Mouse (Mus musculus) spleen, adult 18-20 months (tissue): Measurements from ENCODE around the gene Cpa1.

Source experiments
- DNase-seq, 2 experiments: peaks; one replicate each; pipeline ENCODE4 v3.0.0; 2022; ENCODE audit warnings: mixed read lengths in 2 of 2

Gene Cpa1

DNA sequence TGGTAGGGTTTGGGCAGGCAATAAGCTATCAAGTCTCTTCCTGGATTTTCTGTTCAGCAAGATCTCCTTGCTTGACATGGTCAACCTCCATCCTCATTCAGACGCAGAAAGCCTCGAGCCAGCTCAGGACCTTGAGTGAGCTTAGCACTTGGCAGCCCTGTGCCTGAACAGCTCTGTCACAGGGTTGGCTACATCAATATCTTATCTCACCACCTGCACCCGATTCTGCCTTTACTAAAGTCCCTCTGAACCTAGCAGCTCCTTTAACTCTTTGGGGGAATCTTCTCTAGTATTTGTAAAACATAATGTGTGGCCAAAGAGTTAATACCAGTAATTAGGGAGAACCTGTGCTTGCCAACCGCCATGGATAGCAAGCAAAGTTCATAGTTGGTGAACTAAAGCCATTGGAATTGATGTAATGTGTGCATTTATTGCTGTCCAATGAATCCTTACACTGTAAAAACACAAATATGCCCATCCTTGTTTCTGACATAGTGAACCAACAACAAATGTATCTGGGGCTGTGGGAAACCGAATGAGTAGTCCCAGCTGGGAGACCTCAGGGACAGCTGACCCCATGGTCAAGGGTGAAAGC lies at the start of gene Cpa1:
Cpa1 (plus strand) TSS at position 545 of the 595 bp plus-strand sequence.
- DNase-seq = no peak

DNA sequence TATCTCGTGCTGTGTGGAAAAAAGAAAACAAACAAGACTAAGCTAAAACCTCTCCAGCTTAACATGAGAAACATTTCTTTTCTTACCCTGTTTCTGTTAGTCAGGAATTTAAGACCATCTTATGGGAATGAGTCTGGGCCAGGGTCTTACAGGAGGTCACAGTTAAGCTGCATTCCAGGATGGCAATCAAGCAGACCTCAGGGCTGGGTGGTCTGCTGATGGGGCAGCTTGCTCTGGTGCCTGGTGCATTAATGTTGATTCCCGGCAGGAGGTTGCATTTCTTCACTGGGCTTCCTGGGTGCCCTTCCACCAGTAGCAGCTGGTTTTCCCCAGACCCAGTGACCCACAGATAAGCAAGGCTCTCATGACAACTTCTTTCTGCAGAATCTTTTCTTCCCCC lies 49.2 kb upstream of the Cpa1 start:
- no peak for DNase-seq

DNA sequence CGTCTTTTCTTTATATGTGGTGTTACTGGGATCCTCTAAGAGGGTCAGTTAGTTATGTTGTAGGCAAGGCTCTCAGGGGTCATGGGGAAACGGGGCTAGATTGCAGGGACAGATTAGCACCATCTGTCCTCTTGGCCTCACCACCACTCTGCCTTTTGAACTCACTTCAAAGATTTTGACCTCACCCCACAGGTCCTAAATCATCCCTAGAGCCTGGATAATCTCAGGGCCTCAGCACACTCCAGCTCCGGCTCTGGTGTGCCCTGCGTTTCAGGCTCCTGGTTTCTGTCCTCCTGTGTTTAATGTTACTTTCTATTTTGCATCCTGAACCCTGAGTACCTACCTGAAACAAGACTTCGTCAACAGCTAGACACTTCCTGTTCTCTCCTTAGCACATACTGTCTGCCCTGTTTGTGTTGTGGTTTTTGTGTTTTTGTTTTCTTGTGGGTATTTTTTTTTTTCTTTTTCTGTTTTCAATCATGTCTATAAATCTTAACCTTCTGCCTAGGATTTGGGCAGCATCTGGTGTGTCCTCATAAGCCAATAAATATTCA lies 47.1 kb upstream of the Cpa1 start:
- no peak for DNase-seq

DNA sequence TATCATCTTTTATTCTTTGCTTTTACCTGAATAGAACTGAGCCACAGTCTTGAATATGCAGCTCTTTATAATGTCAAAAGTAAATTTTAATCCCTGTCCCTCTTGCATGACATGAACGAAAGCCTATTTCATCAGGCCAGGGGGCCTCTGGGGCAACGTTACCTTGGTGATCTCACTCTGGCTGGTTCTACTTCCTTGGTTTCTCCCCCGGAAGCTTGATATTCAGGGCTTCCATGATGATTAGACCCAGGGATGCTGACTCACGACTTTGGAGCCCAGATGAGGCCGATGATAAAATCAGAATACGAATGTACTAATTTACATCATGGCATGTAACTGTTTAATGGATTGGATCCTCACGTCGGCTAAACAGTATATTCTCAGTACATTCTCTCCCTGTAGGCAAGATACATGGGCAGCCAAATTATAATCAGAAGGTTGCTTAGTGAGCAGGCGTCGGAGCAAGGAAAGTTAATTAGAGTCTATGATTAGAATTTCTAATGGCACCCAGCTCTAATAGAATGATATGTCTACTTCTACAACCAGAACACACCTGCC lies 46.5 kb upstream of the Cpa1 start:
- no peak for DNase-seq

DNA sequence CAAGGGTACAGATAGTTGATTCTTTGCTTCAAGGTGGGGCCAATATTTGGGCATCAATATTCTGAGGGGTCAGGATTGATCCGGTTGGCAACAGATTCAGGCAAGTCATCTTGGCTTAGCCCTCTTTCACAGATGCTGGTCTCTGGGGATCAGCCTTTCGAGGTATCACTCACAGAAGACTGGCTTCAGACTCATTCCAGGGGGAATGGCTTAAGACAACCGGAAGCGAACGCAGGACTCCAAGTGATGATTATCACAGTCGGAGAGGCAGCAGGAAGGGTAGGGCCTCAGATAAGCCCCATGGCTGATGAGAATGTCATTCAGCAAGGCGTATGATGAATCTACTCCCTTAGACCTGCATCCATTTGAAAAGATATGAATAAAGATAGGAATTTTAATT lies 44.7 kb upstream of the Cpa1 start:
- DNase-seq = no peak

DNA sequence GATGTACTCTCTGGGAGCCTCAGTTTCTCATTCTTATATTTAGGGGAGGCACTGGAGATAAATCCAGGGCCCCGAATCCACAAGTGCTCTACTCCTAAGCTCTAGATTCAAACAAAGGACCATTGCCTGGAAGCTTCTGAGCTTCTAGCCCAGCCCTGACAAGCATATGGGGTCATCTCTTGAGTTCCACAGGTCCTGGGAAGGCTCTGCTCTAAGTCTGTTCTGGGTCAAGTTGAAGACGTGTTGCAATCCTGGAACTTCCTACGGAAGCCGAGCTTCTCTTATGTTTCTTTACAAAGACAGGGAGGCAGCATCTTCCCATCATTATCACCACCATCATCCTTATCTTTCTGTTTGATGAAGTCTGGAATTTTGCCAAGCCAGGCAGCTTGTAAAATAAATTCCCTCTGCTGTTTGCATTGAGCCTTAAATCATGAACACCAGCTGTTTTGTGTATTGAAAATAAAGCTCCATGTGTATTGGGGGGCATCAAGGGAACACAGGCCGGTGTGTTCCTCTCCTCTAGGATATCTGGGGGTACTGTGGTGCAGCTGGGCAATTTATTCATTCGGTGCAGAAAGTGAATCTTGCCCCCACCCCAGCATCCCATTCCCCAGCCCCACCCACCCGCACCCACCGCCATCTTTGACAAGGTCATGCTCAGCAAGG lies 42.7 kb upstream of the Cpa1 start:
- no peak for DNase-seq

DNA sequence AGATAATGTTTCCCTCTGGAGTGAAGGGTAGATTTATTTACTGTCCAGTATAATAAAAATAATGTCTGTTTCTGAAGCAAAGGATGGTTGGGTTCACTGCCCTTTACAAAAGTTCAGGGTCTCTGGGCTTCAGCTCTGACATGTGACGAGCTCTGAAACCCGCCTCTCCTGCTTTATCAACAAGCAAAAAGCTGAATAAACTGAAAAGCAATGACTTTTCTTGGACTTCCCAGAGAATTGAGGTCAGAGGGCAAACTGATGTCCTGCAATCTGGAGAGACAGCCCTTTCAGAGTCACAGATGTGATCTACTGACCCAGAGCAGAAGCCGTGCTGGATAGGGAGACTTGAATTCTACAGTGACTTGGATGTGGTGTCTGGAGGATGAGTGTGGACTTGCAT lies 39.0 kb upstream of the Cpa1 start:
- no peak for DNase-seq

DNA sequence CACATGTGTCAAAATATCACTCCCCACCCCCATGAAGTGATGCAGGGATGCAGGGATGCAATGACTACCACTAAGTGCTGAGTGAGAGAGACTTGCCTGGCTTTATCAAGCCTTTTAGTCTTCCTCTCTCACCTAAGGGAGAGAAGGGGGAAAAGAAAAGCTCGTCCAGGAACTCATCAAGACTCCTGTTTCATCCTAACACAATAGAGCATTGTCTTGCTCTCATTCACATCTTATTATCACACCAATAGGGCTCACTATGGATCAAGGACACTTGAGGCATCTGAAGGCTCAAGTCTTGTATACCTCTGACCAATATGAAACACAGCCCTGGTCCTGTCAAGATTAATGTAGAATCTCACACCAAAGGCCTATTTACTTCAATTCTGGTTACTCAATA lies 38.0 kb upstream of the Cpa1 start:
- no peak for DNase-seq

DNA sequence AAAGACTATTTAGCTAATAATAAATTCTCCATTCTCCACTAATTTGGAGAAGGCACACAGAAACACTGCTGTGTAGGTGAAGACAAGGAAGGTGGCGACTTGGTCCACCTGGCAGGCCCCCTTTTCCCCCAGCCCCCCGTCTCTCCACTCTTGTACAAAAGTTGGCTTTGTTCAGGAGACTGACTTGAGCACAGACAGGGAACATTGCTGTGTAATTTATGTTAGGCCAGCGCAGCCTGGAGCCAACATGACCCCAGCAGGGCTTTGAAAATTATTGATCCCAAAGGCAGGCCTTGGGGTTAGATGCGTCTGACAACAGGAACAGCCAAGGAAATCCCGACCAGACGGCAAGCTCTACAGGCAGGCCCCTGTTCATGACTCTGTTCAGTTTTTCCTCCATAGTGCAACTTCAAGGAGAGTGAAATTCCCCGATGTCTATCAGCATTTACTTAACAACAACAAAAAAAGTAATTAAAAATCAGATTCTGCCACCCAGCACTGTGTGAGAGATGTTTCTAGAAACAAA lies 34.6 kb upstream of the Cpa1 start:
- no peak for DNase-seq

DNA sequence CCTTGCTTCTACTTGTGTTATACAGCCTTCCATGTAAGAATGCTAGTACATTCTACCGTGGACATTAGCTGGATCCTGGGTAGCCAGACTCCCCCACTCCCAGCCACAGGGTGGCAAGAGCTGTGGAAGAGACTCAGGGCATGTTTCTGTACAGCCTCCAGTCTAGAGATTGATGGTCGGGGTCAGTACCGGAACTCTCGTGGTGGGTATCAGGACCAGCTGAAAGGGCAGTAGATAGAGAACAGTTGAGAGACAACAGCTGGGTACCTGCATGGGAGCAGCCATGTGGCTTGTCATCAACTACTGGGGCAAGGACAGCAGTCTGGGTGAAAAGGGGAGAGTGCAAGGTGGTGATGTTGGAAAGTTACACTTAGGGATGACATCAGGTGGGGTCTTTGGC lies 33.9 kb upstream of the Cpa1 start:
- no peak for DNase-seq

DNA sequence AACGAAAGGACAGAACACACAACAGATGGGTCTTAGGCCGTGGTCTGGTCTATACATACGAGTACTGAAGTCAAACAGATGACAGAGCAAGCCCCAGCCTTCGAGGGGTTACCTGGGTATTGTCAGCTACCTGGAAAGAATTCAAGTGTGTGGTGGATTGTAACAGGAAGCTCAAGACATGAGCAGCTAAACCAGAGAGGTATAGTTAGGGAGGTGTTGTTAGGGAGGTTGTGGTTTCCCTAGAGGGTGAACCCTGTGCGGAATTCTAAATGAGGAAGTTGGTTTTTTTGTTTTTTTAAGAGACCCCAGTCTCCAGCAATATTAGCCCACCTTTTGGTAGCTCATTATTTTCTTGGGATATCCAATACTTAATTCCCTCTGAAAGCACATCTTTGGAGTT lies 33.3 kb upstream of the Cpa1 start:
- no peak for DNase-seq

DNA sequence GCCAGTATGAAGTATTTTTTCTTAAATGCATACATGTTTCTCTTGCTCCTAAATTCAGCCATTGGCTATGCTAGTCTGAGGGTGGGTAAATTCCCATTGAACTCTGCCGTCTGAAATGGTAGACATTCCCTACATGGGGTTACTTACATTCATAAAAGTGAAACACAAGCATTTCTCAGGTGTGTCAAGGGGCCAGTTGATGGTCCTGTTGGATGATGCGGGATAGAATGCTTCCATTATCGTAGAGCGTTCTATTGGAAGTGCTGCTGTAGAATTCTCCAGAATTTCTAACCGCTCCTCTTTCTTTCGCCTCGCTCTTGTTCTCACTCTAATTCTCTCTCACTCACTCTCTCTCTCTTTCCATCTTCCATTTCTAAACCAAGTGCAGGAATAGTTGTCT lies 28.3 kb upstream of the Cpa1 start, which contains the start of gene Cpa5:
Cpa5 (plus strand) TSS at position 301 of the 400 bp plus-strand sequence.
- DNase-seq = no peak

DNA sequence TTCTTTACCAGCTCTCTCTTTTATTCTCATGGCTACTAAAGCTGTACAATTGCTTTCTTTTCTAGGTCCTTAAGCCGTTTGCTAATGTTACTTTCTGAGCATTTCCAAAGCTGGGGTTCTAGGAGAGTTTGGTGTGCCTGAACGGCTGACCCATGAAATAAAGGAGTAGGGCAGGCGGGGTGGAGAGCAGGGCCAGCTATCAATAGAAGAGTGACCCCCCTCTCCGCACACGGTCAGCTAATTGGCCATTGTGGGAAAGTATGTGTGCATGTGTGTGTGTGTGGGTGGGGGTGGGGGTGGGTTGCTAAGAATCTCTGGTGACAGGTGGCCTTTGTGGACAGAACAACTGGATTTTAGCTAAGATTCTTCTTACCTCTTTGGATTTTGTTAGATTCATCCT lies 27.8 kb upstream of the Cpa1 start:
- DNase-seq = no peak

DNA sequence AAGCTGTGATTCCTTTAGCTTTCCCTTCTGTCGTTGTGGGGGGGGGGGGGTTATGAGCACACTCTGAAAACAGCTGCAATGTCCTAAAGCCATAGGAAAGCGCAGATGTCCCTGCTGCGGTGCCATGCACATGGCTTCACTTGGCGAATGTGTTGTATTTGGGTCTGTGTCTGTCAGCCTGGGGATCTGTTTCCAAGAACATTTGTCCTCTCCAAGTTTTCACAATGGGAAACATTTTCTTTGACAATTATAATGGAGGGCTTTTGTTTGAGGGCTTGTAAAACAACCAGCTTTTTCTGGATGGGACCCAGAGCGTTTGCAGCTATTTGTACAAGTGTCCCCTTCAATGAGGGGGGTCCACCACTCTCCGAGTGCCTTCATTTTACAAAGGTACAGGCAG lies 24.8 kb upstream of the Cpa1 start:
- DNase-seq = no peak

DNA sequence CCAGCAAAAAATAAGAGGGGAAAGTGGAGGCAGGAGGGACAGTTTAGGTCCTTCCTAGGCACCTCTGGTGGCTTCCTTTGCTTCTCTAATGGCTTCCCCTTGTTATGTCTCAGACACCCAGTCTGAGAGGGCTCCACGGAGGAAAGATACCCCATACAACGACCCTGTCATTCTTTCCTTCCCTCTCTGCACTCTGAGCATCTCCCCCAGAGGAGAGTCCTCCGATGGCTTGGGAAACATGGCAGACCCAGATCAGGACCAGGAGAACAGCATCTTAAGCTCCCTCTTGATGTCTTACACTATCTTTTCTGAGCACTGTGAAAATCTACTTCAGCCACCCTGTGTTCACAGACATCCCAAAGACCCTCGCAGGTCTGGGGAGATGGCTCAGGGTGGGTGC lies 23.3 kb upstream of the Cpa1 start:
- DNase-seq = no peak

DNA sequence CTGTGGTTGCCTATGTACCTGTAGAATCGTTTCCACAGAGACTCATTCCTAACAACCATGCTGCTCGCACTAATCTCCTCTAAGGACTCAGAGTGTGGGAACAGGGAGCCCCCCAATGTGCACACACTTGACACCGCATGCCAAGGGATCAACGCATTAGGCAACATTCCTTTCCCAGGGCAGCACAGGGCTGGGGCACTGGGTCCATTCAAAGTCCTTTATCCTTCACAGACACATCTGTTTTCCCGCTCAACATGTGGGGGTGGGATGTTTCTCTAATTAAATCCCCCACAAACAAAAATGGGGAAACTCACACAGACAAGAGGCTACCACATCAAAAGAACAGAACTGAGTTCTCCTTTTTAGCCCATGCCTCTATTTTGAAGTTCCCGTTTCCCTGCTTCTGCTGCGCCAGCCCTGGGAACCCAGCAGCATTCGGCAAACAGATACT lies 22.5 kb upstream of the Cpa1 start:
- no peak for DNase-seq

DNA sequence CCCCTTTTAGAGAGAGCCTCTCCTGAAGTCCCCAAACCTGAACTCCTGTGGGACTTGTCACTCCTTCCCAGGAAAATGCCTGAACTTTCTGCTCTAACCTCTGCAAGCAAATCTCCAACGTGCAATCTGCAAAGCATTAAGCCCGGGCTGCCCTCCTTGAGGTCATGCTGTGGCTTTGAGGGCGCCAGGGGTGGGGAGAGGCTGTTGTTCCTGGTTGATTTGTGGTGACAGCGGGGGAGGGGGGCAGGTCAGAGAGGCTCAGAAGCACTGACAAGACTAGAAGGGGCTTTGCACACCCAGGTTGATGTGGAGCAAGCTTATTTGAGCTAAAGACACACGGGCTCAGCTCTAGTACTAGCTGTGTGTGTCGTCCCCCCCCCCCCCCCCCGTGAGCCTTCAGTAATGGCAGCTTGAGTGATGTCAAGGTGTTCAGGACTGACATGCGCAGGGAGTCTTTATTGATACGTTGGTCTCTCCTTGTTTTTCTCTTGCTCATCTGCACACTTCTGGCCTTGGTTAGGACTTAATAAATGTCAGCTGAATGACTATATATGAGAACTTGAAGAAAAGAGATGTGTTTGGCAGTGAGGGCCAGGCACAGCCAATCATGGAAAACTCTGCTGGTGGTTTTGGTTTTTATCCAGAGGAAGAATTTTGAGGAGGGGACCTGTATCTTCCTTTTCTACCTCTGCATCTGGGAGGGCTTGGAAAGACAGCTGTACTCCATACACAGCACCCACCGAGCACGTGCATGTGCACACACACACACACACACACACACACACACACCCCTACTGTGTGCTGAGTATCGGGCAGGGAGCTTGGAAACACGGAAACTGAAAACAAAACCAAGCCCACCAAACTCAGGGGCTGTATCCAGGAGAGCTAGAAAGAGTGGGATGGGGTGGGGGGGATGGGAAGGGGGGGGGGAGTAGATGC lies 21.7 kb upstream of the Cpa1 start:
- no peak for DNase-seq

DNA sequence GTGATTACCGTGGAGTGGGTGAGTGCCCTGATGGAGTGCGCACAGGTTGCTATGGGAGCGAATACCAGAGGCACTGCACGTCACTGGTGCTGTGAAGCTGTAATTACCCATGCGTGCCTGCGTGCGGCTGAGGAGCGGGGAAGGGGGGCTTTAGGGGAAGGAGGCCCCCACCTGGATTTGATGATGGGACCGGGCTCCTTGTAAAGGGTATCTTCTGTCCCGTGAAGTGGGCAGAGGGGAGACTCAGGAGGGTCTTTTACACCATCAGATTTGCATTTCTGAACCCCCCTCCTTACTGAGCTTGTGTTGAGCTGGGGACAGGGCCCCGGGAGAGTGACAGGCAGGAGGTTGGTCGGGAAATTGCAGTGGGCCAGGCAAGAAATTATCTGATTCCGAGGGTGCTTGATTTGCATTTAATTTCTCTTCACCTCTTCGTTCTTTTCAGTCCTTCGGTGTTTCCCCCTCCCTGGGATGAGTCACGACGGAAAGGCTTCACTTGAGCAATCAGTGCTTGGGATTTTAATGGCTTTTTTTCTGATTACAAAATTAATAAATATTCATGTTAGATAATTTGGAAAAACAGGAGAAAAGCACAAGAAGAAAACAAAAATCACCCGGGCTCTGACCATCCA lies 20.9 kb upstream of the Cpa1 start:
- DNase-seq = no peak

DNA sequence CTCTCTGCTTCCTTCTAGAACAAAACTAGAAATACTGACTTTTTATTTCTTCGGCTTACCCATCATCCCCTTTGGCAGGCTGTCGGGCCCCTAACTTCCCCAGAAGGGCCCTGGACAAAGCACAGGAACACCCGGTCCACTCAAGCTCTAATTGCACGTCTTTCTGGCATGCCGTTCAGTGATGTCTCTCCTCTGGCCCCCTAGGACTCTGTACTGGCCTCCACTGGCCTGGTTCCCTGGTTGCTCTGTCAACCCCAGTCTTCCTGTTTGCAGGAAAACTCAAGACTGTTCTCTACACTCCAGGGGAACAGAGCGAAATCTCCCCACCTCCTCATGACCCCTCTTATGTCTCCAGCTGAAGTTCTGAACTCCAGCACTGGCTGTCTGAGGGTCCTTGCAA lies 20.3 kb upstream of the Cpa1 start:
- DNase-seq = no peak

DNA sequence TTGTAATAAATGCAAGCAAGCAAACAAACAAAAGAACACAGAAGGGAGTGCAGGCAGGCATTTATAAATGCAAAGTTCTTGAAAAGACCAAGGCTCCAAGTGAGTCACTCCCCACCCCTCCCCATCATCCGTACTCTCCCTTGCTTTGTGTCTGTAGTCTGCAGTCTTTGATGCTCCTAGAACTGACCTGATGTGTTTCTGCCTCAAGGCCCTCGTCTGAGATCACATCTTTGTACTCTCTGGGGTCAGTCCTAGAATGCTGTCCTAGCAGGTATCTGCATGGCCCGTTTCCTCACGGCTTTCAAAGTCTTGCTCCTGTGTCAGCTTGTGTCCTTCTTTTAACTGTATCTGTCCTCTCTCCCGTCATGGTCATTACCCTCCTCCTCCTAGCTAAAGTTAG lies 19.4 kb upstream of the Cpa1 start:
- DNase-seq = no peak

DNA sequence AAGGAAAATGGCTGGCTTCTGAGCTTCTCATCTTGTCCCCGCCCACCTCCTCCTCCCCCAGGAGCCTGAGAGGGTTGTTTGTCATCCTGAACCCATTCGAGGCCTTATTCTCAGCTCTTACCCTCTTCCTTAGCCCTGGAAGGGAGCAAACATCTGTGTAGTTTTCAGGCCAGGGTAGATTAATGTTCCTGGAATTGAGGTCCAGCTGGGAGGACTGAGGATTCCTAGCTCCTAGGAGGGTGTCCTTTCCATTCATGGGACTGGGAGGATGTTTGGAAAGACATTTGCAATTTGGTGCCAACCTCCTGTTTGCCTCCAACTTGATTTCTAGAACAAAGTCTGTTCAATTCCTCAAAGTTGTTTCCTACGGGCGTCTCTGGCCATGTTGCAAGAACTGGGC lies 18.4 kb upstream of the Cpa1 start:
- no peak for DNase-seq

DNA sequence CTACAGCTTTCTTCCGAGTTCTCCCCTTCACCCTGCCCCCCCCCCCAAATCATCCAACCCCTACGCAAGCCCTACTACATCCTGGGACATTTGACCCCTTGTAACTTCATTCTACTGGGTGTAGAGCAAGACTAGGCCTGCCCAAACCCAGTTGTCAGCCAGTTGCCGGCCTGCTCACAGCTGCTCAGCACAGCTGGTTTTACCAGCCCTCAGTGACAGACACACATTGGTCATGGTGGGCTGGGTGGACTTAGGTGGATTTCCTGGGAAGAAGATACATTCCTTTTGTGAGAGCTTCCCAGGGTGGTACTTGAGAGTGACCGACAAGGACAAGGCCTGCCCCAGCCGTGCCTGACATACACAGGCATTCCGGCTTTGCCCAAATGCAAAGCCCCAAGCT lies 18.0 kb upstream of the Cpa1 start:
- no peak for DNase-seq
